Mouse (Mus musculus) neural tube, embryonic 11.5 days (tissue): ENCODE measurements at regions not wholly inside any gene's neighbourhood (a gene's known extent, or its start where the extent isn't known, plus 50 kb on each side); places are given as distances from the start of the nearest gene placed in this dataset.

Source experiments
- ATAC-seq: fragments of 200-750 bp; cut with Nextera tagmentation; 2 replicates; pipeline ENCODE4 v1.8.0; 2017; ENCODE audit warnings: moderate number of reproducible peaks, mild to moderate bottlenecking, moderate TSS enrichment, moderate library complexity; ENCODE audit not compliant: insufficient read depth, low FRiP score, low TSS enrichment
- DNase-seq: peaks from one replicate; pipeline ENCODE4 v3.0.0-alpha.2; 2015; ENCODE audit warnings: low spot score
- H3K27ac ChIP-seq: fragments of 300-500 bp; sonication (generic); 2 replicates; pipeline ENCODE4 v1.5.1; 2014; ENCODE audit warnings: low read depth, mild to moderate bottlenecking, low read length
- H3K27me3 ChIP-seq: fragments of 300-500 bp; sonication (generic); 2 replicates; pipeline ENCODE4 v1.6.1; 2014; ENCODE audit warnings: mild to moderate bottlenecking, low read length, mixed read lengths; ENCODE audit not compliant: control insufficient read depth, insufficient read depth
- H3K36me3 ChIP-seq: fragments of 300-500 bp; sonication (generic); 2 replicates; pipeline ENCODE4 v1.6.1; 2014; ENCODE audit warnings: mild to moderate bottlenecking, low read length, moderate library complexity, mixed read lengths; ENCODE audit not compliant: control insufficient read depth, insufficient read depth
- H3K4me1 ChIP-seq: fragments of 300-500 bp; sonication (generic); 2 replicates; pipeline ENCODE4 v1.6.1; 2014; ENCODE audit warnings: low read length, mixed read lengths; ENCODE audit not compliant: control insufficient read depth, insufficient read depth
- H3K4me2 ChIP-seq: fragments of 300-500 bp; sonication (generic); 2 replicates; pipeline ENCODE4 v1.6.1; 2014; ENCODE audit warnings: low read depth, mild to moderate bottlenecking, moderate library complexity
- H3K4me3 ChIP-seq: fragments of 300-500 bp; sonication (generic); 2 replicates; pipeline ENCODE4 v1.5.1; 2014; ENCODE audit warnings: low read depth, low read length
- H3K9ac ChIP-seq: fragments of 300-500 bp; sonication (generic); 2 replicates; pipeline ENCODE4 v1.6.1; 2014; ENCODE audit warnings: mild to moderate bottlenecking, low read length
- H3K9me3 ChIP-seq: fragments of 300-500 bp; sonication (generic); 2 replicates; pipeline ENCODE4 v1.6.1; 2016; ENCODE audit warnings: low read length; ENCODE audit not compliant: control insufficient read depth
- WGBS: fragments of 180-500 bp; shearing (Covaris S2); extraction: QIAGEN DNeasy Blood & Tissue Kit; methylation state at CpG from one replicate; pipeline ENCODE4 v1.1.7; 2014; 5-methylcytosine and 5-hydroxymethylcytosine counted together

DNA sequence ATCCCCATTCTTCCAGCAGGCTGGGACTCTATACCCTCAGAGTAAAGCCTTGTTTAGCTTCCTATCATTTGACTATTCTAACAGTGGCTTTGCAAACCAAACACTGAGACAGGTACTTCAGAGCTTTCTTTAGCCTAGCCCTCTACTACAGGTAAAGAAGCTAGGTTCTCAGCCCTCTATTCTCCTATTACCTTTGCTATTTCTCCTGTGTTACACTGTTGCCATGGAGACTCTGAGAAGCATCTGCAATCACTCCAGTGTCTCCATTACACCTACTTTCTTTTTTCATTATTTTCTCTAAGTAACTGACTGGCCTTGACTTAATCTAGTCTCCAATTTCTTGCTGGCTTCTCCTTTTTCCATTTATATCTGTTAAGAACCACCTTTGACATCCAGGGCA, 466.2 kb downstream of the Gm37988 start:
- Histone ChIP-seq H3K4me3 (no peak overlapping the region), H3K27ac (no peak overlapping the region), H3K4me1 (no peaks in the 10 kb centered on the region), H3K4me2 (no peak overlapping the region), H3K9me3 (no peaks in the 10 kb centered on the region), H3K36me3 (no peaks in the 10 kb centered on the region), H3K27me3 (no peaks in the 10 kb centered on the region), H3K9ac (no peak overlapping the region)
- no peak for ATAC-seq
- DNase-seq = no peak

DNA sequence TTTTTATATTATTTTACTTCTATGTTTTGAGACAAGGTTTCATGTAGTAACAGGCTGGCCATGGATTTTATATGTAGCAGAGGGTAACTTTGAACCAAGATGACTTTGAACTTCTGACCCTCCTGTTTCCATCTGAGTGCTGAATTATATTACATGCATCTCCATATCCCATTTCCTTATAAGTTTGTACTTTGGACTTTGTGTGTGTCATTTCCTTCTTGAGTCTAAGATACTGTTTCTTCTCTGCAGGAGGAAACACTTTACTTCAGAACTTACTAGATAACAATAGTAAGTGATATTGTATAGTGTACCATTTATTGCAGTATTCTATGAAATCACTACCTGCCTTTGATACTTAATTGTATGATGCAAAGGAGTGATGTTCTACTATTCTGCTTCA, 486.9 kb downstream of the Gm37988 start:
- H3K4me1 ChIP-seq = no peaks in the 10 kb centered on the region
- H3K27ac ChIP-seq = no peak overlapping the region
- H3K4me3 ChIP-seq = no peak overlapping the region
- H3K27me3 ChIP-seq = no peaks in the 10 kb centered on the region
- ATAC-seq = no peak
- no peak overlapping the region for H3K9ac ChIP-seq
- H3K36me3 ChIP-seq = no peaks in the 10 kb centered on the region
- H3K9me3 ChIP-seq = no peaks in the 10 kb centered on the region
- DNase-seq = no peak
- no peak overlapping the region for H3K4me2 ChIP-seq

DNA sequence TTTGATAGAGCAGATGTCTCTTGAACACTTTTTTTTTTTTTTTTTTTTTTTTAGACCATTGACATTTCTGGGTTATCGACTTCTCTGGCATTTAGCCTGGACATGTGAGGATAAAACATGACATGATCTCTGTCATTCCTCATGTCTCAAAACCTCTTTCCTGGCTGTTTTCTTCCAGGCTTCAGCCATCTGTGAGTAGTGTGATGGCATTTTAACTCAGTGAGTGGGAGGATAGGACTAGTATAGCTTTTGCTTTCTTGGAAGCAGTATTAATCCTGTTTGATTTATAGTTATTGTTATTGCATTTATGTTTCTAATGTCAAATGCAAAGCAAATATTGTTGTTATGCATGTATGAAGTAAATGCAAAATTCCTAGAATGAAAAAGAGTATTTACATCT, 489.9 kb downstream of the Gm37988 start:
- no peaks in the 10 kb centered on the region for H3K9me3 ChIP-seq
- 96% methylated on average over 1 of the region's 1 CpGs for WGBS

GRCm38 (mm10) chr1:5311656-5312055, 504.0 kb downstream of the Gm37988 start:
- DNase-seq = no peak
- no peaks in the 10 kb centered on the region for H3K4me1 ChIP-seq
- WGBS = 96% methylated on average over 3 of the region's 3 CpGs

More for the DNA sequence above, 489.9 kb downstream of the Gm37988 start:
- DNase-seq (no peak), ATAC-seq (no peak)
- no peaks in the 10 kb centered on the region for H3K27me3 ChIP-seq
- no peak overlapping the region for H3K4me3 ChIP-seq
- no peak overlapping the region for H3K27ac ChIP-seq
- H3K4me2 ChIP-seq = no peak overlapping the region
- no peaks in the 10 kb centered on the region for H3K36me3 ChIP-seq
- no peak overlapping the region for H3K9ac ChIP-seq
- no peaks in the 10 kb centered on the region for H3K4me1 ChIP-seq

DNA sequence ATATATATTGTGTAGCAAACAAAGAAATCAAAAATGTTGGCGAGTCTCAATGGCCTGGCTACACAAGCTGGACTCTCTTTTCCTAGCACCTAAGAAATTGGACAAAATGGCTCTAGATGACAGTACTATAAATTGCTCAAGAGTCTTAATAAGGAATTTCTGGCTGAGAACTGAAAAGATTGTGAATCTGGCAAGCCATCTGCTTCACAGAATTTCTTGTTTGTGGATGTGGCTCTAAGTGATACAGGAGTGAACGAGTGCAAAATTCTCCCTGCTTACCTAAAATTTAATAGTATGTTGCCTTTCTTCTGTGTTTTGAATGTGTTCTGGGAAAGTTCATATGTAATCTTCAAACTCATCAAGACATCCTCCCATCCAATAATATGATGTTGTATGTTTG, 508.1 kb downstream of the Gm37988 start:
- Histone ChIP-seq H3K4me2 (no peak overlapping the region), H3K4me3 (no peak overlapping the region), H3K9ac (no peak overlapping the region), H3K27me3 (no peaks in the 10 kb centered on the region), H3K9me3 (no peaks in the 10 kb centered on the region), H3K27ac (no peak overlapping the region), H3K36me3 (no peaks in the 10 kb centered on the region), H3K4me1 (no peaks in the 10 kb centered on the region)
- DNase-seq (no peak), ATAC-seq (no peak)
- whole genome bisulfite sequencing = 86% methylated on average over 2 of the region's 2 CpGs

More at GRCm38 (mm10) chr1:5311656-5312055, 504.0 kb downstream of the Gm37988 start:
- no peak for ATAC-seq
- no peak overlapping the region for H3K9ac ChIP-seq
- no peak overlapping the region for H3K4me3 ChIP-seq
- no peaks in the 10 kb centered on the region for H3K9me3 ChIP-seq
- H3K27ac ChIP-seq = no peak overlapping the region
- no peak overlapping the region for H3K4me2 ChIP-seq
- H3K27me3 ChIP-seq = no peaks in the 10 kb centered on the region
- H3K36me3 ChIP-seq = no peaks in the 10 kb centered on the region

GRCm38 (mm10) chr1:5317088-5317487, 509.4 kb downstream of the Gm37988 start:
- H3K27ac ChIP-seq = no peak overlapping the region
- H3K4me2 ChIP-seq = no peak overlapping the region
- no peaks in the 10 kb centered on the region for H3K9me3 ChIP-seq
- no peaks in the 10 kb centered on the region for H3K4me1 ChIP-seq
- DNase-seq (no peak), ATAC-seq (no peak)
- WGBS = 84% methylated on average over 1 of the region's 1 CpGs
- no peaks in the 10 kb centered on the region for H3K36me3 ChIP-seq
- no peak overlapping the region for H3K4me3 ChIP-seq
- no peaks in the 10 kb centered on the region for H3K27me3 ChIP-seq
- no peak overlapping the region for H3K9ac ChIP-seq

DNA sequence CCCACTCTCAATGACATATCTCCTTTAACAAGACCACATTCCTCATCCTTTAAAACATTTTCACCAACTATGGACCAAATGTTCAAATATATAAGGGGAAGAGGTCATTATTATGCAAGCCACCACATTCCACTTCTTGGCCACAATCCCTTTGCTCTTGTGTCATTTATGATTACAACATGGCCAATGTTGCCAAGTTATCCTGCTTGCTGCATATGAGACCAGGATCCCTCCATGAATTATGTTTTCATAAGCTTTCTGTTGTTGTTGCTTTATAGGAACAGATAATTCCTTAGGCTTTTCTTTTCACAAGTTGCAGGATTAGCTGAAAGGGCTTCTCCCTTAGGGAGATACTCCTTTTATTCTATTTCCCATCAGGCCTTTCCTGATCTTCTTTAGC, 518.6 kb downstream of the Gm37988 start:
- H3K9me3 ChIP-seq = no peaks in the 10 kb centered on the region
- DNase-seq (no peak), ATAC-seq (no peak)
- no peak overlapping the region for H3K4me3 ChIP-seq
- no peaks in the 10 kb centered on the region for H3K27me3 ChIP-seq
- no peak overlapping the region for H3K4me2 ChIP-seq
- no peak overlapping the region for H3K27ac ChIP-seq
- no peak overlapping the region for H3K9ac ChIP-seq
- no peaks in the 10 kb centered on the region for H3K36me3 ChIP-seq
- no peaks in the 10 kb centered on the region for H3K4me1 ChIP-seq
